Mouse (Mus musculus) layer of hippocampus, adult 9-10 months (tissue): ENCODE measurements around the gene Cdc42.
A peak's percentile ranks its signal among the peaks of the same experiment; 100 is the strongest.

Experiments
- DNase-seq: peaks from one replicate; pipeline ENCODE4 v3.0.0; 2022; ENCODE audit warnings: low spot score

The Cdc42 gene

DNA sequence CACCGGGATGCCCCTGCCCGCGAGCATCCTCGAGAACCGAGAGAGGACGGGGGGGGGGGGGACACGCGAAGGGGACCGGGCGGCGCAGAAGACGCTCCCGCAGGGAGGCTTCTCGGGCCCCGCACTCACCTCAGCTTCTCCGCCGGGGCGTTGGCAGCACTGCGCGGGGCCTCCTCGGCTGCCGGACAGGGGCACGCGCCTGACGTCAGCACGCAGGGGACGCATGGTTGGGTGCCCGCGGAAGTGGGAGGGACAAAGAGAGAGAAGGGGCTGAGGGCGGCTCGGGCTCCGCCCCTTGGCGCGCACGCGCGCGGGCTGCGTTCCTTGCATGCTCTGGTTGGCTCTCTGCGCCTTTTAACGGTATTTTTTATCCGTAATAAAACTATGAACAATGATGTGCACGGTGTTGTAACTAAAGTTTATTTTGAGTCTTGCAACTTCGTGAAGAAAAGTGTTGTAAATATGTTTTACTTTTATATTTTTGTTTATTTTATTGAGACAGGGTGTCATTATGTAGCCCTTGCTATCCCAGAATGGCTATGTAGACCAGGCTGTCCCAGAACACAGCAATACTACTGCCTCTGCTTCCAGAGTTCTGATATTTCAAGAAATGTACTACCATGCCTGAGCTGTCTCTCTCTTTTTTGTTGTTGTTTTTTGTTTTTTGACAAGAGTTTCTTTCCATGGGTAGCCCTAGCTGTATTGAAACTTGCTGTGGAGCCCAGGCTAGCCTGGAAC, at the start of gene Cdc42:
Gene Cdc42, minus strand, starts transcription at position 204 of the 738 bp plus-strand sequence.
- DNase-seq: peak; percentile 95

DNA sequence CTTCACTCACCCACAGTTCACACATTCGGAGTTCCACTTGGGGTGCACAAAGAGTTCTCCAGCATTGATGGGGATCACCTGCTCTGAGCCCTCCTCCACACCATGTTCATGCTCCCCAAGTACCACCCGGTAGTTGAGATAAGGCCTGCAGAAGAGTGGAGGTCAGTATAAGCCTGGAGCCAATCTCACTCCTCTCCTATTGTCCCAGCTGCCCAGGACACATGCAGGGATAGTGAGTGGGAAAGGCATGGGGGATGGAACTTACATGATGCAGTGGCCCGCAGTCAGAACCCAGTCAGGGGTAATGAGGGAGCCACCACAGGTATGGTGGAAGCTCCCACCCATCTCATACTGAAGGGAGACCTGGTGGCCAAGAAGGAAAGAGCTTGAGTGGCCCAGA, 48.1 kb upstream of the Cdc42 start:
- no peak for DNase-seq

DNA sequence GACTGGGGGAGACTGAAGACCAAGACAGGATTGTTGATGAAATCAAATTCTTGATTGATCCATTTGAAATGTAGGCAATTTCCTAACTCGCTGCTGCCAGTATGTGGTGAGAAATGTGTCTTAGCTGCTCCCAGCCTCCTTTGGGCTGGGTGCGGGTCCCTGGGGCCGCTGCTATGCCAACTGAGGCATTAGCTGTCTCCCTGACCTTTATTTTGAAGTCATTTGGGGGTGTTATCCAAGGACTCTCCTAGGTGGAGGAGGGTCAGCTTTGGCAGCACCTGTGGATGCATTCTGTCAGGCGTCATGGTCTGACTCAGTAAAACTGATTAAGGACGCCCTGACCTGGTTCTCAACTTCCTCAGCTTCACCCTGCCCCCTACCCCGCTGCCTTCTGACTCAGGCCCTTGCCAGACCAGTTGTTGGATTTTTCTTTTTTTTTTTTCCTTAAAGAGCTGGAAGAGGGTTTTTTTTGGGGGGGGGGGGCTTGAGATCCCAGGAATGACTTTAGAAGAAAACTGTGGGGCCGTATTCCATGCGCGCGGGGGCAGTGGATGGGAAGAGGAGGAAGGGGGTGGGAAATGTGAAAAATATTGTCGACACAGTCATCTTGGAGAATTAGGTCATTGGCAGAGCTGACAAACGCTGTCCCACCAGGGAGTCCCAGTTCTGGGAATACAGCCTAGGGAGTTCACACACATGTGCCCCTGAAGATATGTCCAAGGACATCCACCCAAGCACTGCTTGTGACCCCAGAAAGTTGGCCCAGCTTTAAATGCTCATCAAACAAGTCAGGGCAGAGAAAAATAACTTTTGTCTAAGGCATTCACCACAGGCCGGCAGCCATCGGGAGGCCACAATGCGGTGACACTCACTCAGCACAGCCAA, 39.4 kb upstream of the Cdc42 start:
- DNase-seq: no peak

DNA sequence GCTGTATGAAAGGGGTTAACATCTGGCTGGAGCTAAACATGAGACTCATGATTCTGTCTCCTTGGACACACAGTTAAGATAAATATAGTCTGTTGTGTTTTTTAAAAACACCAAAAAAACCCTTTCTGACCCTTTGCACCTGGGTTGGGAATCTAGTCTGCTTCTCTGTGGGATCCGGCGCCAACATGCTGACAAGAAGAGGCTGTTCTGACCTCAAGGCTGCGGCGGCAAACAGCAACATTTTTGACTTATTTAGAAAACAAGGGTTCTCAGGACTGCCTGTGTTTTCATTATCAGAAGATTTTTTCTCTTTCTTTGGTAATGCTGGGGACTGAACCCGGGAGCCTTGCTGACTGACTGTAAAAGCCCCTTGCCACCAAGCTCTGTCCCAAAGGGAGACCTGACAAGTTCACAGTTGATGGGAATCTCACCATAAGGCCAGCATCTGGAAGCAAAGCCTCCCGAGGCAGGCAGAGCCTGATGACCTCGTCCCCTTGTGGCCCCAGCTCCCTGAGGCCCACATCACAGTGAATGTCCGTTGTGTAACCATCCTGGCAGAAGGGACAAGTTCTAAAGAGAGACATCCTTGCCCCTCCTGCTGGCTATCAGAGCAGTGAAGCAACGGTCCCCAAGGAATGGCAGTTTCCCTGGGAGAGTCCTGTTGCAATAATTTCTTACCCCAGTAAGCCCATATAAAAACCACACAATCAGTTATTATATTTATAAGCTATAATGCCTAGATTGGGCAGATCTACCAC, 36.0 kb upstream of the Cdc42 start:
- DNase-seq: no peak

DNA sequence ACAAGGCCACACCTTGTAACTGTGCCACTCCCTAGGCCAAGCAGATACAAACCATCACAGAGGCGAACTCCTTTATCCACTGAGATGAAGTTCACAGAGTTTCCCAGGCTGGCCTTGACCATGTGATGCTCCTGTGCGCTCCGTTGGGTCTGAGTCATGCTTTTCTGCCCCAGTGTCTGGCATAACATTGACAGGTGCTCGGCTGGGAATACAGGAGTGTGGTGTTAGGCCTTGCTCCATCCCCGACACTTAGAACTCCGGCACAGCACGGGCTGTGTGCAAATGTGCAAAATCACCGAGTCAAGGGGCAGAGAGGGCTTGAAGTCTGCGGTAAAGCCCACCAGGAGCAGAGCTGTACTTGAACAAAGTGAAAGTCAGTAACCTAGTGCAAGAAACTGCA, 35.4 kb upstream of the Cdc42 start:
- DNase-seq: no peak

DNA sequence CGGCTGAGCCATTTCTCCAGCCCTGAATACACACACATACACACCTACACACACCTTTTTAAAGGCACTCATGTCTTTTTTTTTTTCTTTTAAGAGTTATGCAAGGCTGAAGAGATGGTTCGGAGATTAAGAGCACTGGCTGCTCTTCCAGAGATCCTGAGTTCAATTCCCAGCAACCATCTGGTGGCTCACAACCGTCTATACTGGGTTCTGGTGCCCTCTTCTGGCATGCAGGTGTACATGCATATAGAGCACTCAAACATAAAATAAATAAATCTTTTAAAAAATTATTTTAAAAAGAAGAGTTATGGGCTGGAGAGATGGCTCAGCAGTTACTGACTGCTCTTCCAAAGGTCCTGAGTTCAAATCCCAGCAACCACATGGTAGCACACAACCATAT, 33.8 kb upstream of the Cdc42 start:
- no peak for DNase-seq

DNA sequence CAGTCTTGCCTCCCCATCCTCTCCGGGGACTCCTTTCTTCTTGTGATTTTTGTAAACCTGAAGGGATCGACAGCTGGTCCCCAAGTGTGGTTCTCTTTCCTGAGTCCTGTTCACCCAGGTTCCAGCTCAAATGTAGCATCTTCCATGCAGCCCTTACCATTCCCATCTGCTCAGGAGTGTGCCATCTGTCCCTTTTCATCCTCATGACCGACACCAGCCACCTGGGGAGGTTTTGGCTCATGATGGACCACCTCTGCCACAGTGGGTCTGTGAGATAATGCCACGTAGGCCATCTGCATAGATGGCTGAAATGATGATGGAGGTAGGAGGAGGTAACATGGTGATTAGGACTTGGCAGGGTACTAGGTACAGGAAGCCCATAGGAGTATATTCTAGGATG, 32.7 kb upstream of the Cdc42 start:
- DNase-seq: no peak

DNA sequence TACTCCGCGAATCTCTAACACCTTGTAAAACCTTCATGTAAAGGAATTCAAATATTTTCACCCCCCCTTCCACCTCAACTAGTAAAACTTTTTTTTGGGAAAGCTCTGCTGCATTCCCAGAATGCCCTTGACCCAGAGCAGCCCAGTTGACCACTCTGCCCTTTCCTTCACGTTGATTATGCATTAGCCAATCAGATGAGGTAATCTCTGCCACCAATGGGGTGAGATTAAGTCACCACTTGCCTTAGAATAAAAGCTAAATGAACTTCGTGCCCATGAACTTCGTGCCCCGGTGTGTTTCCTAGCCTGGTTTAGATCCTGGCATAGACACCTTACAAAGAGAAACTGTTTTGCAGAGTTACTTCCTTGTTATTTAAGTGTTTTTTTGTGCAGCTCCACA, 31.5 kb upstream of the Cdc42 start:
- DNase-seq: no peak

DNA sequence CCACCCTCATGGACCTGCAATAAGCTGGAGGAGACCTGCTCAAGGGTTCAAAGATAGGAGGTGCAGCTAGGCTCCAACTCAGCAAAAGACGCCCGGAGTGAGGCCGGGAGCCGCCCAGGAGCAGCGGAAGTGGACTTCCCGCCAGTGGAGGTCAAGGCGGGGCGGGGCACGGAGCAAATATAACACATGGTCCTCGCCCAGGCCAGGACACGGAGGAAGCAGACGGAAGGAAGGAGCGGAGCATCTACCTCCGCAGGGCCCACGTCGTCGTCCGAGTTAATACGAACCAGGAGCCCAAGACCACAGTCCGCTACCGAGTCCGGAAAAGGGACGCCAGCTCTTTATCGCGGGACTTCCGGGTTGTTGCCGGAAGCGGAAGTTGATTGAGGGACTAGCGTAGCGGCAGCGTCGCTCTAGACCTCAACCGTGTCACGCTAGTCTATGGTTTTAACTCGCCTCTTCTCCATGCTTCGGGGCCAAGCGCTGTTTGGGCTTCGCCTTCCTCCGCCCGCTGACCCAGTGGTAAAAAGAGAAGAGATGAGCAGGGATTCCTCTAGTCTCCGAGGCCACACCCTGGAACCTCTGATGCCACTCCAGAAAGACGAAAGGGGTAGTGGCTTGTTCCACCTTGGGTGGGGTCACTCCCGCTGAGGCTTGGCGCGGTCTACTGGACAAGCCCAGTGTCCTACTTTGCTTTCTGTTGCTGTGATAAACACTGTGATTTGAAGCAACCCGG, 30.7 kb upstream of the Cdc42 start:
- DNase-seq: peak; percentile 52

DNA sequence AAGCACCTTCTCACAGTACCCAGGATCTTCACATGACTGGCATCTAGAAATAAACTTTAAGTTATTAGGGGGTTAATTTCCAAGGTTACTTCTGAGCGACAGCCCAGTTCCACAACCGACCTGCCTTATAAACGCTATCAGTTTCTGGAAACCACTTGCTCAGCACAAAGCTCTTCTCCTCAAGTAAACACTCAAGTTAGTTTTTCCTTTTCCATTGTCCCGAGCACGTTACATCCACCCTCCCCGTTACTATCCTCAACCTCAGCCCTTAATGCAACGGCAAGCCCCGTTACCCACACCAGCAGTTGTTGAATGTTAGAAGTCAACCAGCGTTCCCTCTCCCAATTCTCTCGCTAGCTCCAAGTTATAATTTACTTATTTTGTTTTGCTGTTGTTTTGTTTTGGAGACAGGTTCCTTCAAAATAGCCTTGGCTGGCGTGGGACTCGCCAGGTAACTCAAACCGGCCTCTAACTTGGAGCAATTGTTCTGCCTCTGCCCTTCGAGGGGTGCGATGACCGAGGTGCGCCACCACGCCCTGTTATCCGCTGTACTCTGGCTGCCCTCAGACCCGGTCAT, 30.1 kb upstream of the Cdc42 start:
- DNase-seq: no peak

DNA sequence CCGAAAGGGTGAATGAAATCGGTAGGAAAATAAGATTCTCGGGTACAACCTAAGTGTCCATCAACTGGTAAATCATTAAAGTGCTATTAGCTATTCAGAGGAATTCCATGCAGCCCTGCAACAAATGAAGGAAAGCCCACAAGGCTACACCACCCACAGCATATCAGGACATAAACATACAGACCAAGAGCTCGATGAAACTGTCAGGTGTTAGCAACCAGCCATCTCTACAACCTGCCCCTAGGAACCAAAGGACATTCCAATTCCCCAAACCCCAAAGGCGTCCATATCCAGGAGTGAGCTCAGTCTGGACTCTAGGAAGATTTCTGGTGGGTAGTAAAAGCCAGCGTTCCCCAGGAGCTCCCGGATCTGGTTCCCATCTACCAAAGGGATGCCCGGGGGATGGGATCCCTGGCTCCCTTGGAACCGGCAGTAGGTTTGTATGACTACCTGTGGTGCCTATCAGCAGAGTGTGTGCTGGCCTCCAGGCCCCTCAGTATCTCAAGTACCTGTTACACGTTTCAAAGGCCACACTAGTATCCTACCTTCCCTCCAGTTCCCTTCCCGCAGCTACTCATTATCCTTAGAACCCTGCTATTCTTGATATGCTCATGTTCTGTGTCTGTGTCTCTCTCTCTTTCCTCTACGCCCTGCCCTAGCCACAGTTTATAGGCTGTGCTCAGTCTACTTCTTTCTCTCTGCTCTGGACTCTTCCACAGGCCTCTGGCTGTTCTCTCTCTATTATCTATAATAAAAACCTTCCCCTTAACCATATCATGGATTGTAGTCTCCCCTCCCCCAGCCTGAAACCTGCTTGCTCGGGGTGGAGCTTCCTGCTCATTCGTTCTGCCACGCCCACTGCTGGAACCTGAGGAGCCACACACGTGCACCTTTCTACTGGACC, 23.4 kb upstream of the Cdc42 start:
- no peak for DNase-seq

DNA sequence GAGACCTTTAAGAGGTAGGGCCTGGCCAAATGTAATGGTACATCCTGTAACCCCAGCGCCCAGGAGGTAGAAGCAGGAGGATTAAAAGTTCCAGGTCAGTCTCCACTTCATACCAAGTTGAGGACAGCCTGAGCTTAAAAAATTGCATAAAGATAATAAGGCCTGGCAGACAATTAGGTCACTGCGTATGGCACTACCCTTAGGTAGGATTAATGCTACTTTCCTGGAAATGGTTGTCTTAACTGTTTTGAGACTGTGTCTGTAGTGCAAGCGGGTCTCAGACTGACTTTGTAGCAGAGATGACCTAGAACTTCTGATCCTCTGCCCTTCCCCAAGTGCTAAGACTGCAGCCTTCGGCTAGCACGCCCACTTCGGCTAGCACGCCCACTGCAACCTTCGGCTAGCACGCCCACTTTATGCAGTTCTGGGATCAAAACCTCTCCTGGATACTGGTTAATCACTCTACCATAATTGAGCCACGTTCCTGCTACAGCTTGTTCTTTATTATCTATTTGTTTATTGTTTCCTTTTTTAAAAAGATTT, 22.3 kb upstream of the Cdc42 start:
- no peak for DNase-seq

DNA sequence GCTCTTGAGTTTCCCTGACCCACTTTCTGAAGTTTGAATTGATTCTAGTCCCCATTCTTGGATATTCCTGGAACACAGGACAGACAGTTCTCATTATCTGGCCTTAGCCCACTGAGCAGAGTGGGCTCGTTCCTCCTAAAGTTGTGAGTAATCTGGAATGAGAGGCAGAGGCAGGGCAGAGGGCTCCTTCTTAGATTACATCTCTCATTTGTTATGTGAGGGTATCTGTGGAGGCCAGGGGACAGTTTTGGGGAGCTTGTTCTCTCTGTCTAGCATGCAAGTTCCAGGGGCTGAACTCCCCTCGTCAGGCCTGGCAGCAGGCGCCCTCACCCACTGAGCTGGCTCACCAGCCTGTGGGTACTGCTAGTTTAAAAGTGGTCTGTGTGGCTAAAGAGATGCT, 21.6 kb upstream of the Cdc42 start:
- DNase-seq: no peak

DNA sequence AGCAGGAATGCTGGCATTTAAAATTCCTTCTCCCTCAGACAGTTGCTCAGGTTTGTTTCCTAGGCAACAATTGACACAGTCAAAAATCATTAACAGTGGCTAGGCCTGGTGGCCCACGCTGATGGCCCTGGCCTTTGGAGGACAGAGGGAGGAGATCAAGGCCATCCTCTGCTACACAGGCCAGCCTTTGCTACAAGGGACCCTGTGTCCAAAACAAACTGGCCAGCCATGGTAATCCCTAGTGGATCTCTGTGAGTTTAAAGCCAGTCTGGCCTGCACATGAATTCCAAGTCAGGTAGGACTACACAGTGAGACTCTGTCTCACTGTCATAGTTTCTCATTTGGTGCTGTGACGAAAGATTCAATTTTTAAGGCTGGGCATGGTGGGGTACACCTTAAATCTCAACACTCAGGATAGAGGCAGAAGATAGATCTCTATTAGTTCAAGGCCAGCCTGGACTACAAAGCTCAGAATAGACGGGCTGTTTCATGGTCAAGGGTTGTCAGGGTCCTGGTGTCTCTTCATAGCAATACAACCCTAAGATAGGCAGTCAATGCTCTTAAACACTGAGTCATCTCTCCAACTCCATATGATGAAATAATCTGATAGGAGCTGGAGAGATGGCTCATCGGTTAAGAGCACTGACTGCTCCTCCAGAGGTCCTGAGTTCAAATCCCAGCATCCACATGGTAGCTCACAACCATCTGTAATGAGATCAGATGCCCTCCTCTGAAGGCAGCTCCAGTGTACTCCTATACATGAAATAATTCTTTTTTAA, 20.2 kb upstream of the Cdc42 start:
- DNase-seq: no peak

DNA sequence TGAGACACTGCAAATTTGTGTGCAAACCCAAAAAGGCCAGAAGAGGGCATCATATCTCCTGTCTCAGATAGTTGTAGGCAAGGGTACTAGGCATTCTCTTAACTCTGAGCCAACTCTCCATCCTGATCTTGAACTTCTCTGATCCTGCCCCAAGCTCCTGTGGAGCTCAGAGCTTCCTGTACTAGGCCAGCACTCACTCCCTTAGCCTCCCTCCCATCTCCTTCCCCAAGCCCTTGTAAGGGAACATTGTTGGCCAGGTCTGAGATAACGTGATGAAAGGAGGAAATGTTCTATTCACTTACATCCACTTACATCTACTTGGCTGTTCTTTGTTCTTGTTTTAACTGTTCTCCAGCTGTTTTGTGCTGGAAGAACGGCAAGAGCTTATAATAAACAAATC, 19.3 kb upstream of the Cdc42 start:
- no peak for DNase-seq

DNA sequence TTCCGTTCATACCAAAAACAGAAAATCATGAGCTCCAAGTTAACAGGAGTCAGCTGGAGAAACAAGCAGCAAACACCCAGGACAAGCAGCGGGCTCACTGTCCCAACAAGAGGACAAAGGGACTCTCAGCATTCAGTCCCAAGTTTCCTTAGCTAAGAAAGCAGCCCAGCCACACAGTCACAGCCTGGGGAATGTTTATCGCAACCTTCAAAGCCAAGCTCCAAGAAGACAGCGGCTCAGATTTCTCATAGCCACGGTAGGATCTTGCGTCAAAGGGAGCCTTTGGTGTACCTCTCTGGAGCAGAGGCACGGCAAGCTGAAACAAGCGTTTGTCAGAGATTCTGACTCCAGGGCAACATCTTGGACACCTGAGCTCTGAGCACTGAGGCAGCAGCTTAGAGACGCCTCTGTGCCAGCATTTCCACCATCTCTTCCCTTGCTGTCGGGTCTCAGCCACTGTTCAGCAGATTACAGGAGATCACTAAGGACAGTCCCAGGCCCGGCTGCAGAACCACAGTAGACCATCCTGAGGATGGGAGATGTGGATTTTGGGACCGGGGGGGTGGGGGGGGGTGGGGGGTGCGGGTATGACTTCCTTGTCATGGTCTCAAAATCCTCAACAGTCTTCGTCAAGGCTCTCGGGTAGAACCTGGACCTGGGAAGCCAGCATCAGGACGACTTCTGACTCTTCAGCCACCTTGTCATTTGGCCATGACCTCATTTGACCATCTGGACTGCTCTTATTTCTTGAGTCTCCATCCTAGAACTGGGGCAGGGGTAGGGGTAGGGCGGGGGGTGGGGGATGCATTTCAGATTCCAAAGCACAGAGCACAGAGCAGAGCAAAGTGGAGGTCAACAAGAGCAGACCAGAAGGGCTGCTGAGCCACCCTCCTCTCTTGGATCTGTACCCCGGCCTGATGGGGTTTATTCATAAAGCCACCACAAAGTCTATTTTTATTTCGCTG, 18.1 kb upstream of the Cdc42 start:
- no peak for DNase-seq

DNA sequence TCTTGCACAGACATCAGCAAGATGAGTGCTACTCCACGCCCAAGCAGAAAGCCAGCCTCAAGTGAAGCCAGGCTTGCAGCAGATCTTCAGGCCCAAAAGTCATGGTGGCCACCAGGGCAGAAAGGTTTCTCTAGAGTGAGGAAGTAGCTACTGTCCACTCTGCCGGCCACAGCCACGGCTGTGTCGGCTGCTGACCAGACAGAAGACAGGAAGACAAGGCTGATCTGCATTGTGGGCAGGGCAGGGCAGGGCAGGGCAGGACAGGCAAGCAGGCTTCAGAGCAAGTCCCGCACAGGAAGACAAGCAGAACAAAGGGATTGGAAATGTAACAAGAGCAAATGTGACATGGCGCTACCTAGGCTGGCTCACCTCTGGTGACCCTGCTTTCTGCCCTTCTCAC, 16.2 kb upstream of the Cdc42 start:
- no peak for DNase-seq
